Mouse (Mus musculus): ENCODE data around the gene Nprl3.
"Not testable (repeated sequence)": the region's sequence is repeated elsewhere in the genome, so short reads cannot be mapped to it uniquely, and the experiment has no call there.

Nprl3 gene

DNA sequence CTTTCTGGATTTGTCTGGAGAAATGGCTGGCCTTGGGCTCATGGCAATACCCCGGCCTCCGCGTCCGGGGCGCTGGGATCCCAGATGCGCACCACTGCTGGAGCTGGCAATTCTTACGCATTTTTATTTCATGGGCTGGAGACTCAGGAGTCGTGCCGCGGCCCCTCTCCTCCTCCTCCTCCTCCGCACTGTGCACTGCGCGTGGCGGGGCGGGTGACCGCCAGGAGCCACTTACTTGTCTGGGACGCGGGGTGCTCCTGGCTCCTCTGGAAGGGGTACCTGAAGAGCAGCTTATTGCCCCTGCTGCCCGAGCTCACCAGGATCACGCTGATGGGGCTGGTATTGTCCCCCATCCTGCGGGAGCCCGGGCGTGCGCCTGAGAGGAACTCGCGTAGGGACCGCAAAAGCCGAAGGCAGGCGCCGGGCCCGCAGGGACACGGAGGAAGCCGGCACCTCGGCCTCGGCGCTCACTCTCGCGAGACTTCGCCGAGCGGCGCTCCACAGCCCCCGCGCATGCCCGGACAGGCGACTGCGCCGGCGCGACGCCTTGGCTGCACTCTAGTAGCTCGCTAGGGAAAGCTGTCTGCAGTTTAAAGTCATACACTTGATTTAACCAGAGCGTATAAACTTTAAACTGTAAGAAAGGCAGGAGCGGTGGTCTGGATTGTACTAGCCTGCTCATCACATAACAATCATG, at the start of gene Nprl3:
Gene Nprl3, minus strand, starts transcription at position 520 of the 697 bp plus-strand sequence.
- DNase-seq (ENCODE audit: low read depth, low spot score) = peak; percentile 96

DNA sequence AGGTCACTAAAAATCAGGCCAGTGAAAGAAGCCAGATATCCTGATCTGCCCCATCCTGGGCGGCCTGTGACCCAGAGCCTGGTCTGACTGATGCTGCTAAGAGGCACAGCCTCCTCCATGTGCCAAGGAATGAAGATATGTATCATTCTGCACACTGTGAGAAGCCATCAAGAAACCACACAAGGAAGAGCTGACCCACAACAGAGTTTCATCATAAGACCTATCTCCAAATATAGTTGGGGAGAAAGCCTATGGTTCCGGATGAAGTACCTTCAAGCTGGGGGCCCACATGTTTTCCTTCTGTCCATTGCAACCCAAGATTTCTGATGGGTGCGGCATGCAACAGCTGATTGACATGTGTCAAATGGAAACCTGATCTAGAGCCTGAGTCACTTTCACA, 48.5 kb upstream of the Nprl3 start:
- no peak for DNase-seq (ENCODE audit: low read depth, low spot score)

DNA sequence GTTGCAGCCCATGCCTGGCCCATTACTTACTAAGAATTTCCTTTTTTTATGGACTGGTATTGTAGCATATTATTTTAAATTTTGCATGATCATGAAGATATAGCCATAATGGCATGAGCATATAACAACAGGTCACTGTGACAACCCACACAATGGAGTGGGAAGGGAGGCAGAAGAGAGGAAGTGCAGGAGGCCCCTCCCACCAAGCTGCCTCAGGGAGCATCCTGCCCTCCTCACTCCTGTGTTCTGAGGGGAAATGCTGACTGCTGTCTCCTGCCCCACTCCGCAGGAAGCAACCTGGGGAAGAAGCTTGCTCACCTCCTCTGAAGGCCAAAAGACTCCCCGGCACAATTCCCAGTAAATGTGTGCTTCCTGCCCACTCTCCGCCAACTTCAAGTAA, 42.4 kb upstream of the Nprl3 start:
- no peak for DNase-seq (ENCODE audit: low read depth, low spot score)

DNA sequence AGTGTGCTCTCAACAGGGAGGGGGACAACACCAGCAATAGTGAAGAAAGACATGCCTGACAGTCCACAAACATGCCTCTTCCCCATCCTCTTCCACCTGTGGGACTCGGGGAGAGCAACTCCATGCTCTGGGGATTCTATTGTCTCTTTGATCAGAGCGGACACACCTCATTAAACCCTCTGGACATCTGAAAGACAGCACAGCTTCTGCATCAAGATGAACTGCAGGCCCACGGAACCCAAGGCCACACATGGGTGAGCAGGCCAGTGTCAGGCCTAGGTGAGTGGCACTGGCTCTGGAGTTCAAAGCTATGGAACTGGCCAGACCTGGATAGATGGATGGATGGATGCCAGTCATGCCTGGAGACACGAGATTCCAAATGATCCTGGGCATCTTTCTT, 41.9 kb upstream of the Nprl3 start:
- no peak for DNase-seq (ENCODE audit: low read depth, low spot score)

DNA sequence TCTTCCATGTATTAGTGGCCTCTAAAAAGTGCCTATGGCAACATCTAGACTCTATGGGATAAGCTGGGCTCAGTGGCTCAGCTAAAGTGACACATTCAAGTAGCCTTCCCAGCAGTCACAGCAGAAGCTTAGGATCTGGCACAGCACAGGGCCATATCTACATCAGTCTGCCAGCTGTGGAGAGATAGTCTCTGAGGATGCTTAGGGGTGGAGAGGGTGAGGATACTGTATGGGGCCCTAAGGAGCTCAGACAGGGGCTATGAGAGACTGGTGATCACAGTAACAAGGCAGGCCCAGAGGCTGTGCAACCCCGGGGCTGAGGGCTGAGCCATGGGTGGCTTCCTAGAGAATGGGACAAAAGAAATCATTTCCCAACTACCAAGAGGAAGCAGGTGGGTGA, 39.5 kb upstream of the Nprl3 start:
- no peak for DNase-seq (ENCODE audit: low read depth, low spot score)

DNA sequence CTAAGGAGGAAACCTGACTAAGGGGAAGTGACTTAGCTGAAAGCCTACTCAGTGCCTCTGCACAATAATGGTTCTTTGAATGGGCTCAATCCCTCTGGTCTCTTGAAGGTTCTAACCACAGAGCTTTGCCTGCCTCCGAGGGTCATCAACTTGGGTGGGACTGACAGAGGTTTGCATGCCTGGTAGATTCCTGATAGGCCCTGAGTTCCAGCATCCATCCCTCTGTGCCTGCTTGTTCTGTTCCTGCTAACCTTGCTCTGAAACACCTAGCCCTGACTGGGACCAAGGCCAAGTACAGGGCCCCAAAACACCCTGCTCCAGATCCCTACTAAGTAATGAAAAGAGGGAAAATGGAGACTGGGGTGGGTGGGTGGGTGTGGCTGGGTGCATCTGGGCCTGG, 35.9 kb upstream of the Nprl3 start:
- DNase-seq (ENCODE audit: low read depth, low spot score) = no peak

DNA sequence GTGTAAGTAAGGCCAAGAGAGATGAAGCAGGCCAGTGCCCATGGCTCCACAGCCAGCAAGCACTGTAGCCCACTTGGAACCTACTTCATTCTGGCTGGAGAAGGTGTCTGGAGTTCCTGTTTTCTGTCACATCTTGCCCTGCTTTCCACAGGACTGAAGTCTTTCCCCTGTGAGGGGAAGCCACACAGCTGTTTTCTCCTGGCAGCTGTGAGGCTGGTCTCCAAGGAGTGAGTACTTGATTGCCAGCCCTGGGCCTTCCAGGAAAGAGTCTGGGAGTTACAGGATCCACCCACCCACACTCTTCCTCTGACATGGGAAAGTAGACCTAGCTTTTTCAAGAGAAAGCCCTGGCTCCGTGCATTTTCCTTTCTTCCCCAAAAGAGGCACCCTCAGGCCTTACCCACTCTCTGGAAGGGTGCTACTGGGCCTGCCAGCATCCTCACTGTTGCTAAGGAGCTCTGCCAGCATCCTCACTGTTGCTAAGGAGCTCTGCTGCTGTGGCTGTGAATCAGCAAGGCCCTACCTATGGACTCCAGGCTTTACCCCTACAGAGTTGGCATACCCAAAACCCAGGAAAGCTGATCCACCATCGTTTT, 35.4 kb upstream of the Nprl3 start:
- no peak for DNase-seq (ENCODE audit: low read depth, low spot score)

DNA sequence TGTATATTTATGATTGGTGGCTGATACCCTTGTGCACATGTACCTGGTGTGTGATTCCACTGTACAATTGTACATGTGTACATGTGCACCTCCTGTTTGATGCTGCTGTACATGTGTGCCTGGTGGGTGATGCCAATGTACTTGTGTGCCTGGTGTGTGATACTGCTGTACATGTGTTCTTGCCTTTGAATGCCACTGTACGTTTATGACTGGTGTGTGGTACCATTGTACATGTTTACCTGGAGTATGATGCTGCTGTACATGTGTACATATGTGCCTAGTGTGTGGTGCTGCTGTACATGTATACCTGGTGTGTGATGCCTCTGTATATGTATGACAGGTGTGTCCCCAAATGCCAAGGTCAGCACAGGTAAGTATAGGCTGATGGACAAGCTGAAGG, 34.0 kb upstream of the Nprl3 start:
- DNase-seq (ENCODE audit: low read depth, low spot score) = no peak

DNA sequence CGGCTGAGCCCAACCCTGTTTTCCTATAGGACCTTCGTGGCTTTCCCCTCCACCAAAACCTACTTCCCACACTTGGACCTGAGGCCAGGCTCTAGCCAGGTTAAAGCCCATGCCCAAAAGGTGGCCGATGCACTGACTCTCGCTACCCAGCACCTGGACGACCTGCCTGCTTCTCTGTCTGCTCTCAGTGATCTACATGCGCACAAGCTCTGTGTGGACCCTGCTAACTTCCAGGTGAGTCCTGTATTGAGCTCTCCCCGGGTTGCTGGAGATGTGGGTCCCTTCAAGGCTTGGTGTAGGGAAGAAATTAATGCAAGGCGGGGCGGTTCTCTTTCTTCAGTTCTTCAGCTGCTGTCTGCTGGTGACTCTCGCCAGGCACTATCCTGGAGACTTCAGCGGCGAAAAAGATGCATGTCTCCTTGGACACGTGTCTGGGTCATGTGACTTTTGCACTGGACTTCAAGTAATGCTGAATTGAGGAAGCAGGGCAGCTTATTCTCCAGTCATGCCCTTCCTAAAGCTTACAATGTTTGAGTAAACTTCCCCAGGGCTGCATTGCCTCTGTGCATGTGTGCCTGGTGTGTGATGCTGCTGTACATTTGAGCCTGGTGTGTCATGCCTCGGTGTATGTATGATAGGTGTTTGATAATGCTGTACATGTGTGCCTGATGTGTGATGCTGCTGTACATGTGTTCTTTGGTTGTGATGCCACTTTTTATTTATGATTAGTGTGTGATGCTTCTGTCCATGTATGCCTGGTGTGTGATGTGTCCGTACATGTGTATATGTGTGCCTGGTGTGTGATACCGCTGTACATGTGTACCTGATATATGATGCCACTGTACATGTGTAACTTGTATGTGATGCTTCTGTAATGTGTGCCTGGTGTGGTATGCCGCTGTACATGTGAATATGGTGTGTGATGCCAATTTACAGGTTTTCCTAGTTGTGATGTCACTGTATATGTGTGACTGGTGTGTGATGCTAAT, 33.1 kb upstream of the Nprl3 start:
- no peak for DNase-seq (ENCODE audit: low read depth, low spot score)

DNA sequence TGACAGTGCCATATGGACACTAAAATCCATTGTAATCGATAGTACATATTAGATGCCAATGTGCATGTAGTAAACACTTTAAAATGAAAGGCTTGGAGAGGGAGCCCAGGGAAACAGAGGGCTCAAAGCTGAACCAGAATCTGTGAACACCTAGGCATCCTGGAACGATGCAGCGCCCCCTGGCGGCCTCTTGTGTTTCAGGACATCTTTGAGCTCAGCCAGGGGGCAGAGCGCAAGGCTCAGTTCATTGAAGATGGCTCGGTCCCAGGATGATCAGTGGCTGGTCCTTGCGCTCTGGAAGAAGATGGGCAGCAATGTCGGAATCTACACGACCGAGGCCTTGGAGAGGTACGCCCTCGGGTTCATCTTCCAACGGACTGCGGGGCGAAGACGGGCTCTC, 32.4 kb upstream of the Nprl3 start, which contains the start of gene Hbq1a:
Gene Hbq1a, plus strand, starts transcription at position 205 of the 400 bp plus-strand sequence.
- peak; percentile 29 for DNase-seq (ENCODE audit: low read depth, low spot score)

DNA sequence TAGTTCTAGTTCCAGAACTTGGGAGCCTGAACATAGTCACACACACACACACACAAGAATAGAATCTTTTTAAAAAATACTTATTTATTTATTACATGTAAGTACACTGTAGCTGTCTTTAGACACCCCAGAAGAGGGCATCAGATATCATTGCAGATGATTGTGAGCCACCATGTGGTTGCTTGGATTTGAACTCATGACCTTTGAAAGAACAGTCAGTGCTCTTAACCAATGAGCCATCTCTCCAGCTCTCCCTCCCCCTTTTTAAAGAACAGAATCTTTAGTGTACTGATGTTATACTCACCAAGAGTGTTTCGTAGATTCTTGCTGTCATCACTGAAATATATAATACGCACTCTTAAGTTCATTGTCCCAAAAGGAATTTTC, 31.0 kb upstream of the Nprl3 start:
- DNase-seq (ENCODE audit: low read depth, low spot score) = no peak

DNA sequence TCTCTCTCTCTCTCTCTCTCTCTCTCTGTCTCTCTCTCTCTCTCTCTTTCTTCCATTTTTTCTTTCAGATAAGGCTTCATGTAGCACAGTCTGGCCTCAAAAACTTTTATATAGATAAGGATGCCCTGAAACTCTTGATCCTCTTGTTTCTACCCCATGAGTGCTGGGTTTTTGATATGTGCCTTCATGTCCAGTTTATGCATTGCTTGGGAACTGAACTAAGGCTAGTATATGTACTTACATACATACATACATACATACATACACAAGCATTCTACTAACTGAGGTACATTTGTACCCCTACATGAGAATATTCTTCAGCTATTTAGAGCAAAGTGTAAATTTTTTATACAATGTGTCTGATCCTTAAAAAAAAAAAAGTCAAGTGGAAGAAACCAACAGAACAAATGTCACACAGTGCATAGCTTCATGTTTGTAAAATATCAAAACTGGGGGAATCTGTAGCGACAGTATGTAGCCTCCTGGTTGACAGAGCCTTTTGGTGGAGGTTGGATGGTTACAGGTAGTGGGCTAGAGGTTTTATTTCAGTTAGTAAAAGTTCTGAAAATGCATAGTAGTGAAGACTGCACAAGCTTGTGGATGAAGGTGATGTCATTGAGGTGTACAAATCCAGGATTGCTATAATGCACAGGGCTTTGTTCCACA, 30.5 kb upstream of the Nprl3 start:
- DNase-seq (ENCODE audit: low read depth, low spot score) = no peak

DNA sequence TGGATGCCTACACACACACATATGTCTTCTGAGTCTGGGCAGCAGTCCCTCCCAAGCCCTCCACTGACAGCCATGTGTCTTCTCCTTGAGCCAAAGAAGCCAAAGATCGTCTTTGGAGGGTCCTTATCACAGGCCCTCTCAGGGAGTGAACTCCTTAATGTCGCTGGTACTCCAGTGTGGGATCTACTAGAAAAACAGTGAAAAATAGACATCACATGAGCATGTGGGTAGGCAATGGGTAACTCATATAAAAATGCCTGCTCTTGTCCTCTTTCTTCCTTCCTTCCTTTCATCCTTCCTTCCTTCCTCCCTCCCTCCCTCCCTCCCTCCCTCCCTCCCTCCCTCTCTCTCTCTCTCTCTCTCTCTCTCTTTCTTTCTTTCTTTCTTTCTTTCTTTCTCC, 29.9 kb upstream of the Nprl3 start:
- not testable (repeated sequence) for DNase-seq (ENCODE audit: low read depth, low spot score)

DNA sequence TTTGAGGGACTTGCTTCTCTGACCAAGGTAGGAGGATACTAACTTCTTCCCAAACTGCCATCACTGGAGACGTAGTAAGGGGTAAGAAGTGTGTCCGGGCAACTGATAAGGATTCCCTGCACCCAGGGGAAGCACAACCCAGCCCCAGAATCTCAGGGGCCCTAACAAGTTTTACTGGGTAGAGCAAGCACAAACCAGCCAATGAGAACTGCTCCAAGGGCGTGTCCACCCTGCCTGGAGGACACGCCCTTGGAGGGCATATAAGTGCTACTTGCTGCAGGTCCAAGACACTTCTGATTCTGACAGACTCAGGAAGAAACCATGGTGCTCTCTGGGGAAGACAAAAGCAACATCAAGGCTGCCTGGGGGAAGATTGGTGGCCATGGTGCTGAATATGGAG, 28.7 kb upstream of the Nprl3 start, which contains the start of gene Hba-a2:
Gene Hba-a2, plus strand, starts transcription at position 287 of the 400 bp plus-strand sequence.
- DNase-seq (ENCODE audit: low read depth, low spot score) = not testable (repeated sequence)

DNA sequence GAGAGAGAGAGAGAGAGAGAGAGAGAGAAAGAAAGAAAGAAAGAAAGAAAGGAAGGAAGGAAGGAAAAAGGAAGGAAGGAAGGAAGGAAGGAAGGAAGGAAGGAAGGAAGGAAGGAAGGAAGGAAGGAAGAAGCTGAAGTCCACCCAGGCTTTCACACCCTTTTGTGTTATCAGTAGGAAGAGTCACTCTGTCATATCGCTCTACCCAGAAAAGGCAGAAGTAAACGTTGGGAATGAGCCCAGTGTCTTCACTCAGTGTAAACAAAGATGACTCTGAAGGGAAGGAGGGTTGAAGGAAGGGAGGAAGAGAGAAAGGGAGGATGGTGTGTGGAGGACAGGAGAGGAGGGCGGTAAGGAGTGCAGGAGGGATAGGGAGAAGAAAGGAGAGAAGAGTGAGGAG, 26.0 kb upstream of the Nprl3 start:
- DNase-seq (ENCODE audit: low read depth, low spot score) = not testable (repeated sequence)

DNA sequence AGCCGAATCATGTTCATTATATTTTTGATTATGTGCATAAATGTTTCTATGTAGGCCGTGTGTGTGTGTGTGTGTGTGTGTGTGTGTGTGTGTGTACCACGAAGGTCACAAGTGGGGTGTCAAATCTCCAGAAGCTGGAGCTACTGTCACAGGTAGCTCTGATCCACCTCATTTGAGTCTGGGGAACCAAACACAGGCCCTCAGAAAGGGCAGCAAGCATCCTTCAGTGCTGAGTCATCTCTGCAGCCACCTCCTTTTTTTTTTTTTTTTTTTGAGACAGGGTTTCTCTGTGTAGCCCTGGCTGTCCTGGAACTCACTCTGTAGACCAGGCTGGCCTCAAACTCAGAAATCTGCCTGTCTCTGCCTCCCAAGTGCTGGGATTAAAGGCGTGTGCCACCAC, 25.3 kb upstream of the Nprl3 start:
- DNase-seq (ENCODE audit: low read depth, low spot score) = not testable (repeated sequence)

DNA sequence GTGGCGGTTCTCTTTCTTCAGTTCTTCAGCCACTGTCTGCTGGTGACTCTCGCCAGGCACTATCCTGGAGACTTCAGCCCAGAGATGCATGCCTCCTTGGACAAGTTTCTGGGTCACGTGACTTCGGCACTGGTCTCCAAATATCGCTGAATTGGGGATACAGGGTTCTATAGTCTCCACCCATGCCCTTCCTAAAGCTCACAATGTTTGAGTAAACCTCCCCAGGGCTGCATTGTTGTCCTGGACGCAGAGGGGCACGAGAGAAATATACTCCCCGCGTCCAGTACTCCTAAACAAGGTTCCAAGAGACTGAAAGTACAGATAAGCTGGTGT, 20.0 kb upstream of the Nprl3 start:
- no peak for DNase-seq (ENCODE audit: low read depth, low spot score)

DNA sequence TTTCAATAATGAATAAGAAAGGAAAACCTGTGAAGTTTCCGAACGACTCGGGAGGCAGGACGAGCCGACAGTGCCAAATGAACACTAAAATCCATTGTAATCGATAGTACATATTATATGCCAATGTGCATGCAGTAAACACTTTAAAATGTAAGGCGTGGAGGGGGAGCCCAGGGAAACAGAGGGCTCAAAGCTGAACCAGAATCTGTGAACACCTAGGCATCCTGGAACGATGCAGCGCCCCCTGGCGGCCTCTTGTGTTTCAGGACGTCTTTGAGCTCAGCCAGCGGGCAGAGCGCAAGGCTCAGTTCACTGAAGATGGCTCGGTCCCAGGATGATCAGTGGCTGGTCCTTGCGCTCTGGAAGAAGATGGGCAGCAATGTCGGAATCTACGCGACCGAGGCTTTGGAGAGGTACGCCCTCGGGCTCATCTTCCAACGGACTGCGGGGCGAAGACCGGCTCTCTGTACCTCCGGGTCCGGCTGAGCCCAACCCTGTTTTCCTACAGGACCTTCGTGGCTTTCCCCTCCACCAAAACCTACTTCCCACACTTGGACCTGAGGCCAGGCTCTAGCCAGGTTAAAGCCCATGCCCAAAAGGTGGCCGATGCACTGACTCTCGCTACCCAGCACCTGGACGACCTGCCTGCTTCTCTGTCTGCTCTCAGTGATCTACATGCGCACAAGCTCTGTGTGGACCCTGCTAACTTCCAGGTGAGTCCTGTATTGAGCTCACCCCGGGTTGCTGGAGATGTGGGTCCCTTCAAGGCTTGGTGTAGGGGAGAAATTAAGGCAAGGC, 19.4 kb upstream of the Nprl3 start, which contains the start of gene Hbq1b:
Gene Hbq1b, plus strand, starts transcription at position 271 of the 798 bp plus-strand sequence.
- DNase-seq (ENCODE audit: low read depth, low spot score) = peak; percentile 51

DNA sequence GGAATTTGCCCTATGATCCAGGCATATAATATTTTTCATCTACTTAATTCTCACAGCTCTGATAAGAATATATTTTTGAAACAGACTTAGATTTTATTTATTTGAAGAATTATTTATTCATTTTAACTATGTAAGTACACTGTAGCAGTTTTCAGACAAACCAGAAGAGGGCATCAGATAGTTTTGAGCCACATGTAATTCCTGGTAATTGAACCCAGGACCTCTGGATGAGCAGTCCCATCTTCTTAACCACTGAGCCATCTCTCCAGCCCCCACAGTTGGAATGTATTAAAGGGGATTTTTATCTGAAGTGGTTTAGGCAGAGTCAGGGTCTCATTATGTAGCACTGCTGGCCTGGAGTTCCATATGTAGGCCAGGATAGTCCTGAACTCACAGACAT, 18.4 kb upstream of the Nprl3 start:
- not testable (repeated sequence) for DNase-seq (ENCODE audit: low read depth, low spot score)

DNA sequence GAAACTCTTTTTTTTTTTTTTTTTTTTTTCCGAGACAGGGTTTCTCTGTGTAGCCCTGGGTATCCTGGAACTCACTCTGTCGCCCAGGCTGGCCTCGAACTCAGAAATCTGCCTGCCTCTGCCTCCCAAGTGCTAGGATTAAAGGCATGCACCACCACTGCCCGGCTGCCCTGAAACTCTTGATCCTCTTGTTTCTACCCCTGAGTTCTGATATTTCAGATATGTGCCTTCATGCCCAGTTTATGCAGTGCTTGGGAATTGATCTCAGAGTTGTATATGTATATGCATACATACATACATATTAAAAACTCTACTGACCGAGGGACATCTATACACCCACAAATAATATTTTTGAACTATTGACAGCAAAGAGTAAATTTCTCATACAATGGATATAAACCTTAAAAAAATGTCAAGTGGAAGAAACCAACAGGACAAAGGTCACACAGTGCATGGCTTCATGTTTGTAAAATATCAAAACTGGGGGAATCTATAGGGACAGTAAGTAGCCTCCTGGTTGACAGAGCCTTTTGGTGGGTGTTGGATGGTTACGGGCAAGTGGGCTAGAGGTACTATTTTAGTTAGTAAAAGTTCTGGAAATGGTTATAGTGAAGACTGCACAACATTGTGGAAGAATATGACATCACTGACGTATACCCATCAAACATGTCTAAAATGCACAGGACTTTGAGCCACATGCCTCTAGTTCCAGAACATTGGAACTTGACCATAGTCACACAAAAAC, 17.7 kb upstream of the Nprl3 start:
- no peak for DNase-seq (ENCODE audit: low read depth, low spot score)
